Mouse (Mus musculus) hindbrain, embryonic 16.5 days (tissue): Measurements from ENCODE around the gene Fignl1. TPM values are rescaled to one million over a fixed set of nuclear protein-coding genes. Genes with fewer than 3 reads are reported as not detected.

Experiments
- ATAC-seq: fragments of 200-750 bp; cut with Nextera tagmentation; 2 replicates; pipeline ENCODE4 v1.8.0; 2017; ENCODE audit warnings: moderate TSS enrichment, moderate library complexity
- H3K27ac ChIP-seq: fragments of 300-500 bp; sonication (generic); 2 replicates; pipeline ENCODE4 v1.5.1; 2014; ENCODE audit warnings: low read depth, mild to moderate bottlenecking, control low read depth, low read length, moderate library complexity
- H3K27me3 ChIP-seq: fragments of 300-500 bp; sonication (generic); replicated peaks from 2 replicates; pipeline ENCODE4 v1.6.1; 2014; ENCODE audit warnings: low read length; ENCODE audit not compliant: control insufficient read depth, insufficient read depth
- H3K36me3 ChIP-seq: fragments of 300-500 bp; sonication (generic); 2 replicates; pipeline ENCODE4 v1.6.1; 2014; ENCODE audit warnings: mild to moderate bottlenecking, low read length, moderate library complexity, mixed read lengths; ENCODE audit not compliant: control insufficient read depth, insufficient read depth
- H3K4me1 ChIP-seq: fragments of 300-500 bp; sonication (generic); 2 replicates; pipeline ENCODE4 v1.6.1; 2014; ENCODE audit warnings: low read depth, low read length; ENCODE audit not compliant: control insufficient read depth, insufficient read depth
- H3K4me2 ChIP-seq: fragments of 300-500 bp; sonication (generic); 2 replicates; pipeline ENCODE4 v1.6.1; 2014; ENCODE audit warnings: mild to moderate bottlenecking, low read length, control low read depth, moderate library complexity
- H3K4me3 ChIP-seq: fragments of 300-500 bp; sonication (generic); 2 replicates; pipeline ENCODE4 v1.5.1; 2014; ENCODE audit warnings: mild to moderate bottlenecking, low read length, control low read depth, moderate library complexity
- H3K9ac ChIP-seq: fragments of 300-500 bp; sonication (generic); 2 replicates; pipeline ENCODE4 v1.6.1; 2014; ENCODE audit warnings: low read depth, mild to moderate bottlenecking, control low read depth, low read length, moderate library complexity
- H3K9me3 ChIP-seq: fragments of 300-500 bp; sonication (generic); 2 replicates; pipeline ENCODE4 v1.6.1; 2014; ENCODE audit warnings: mild to moderate bottlenecking, low read length, moderate library complexity; ENCODE audit not compliant: control insufficient read depth
- WGBS: fragments of 180-500 bp; shearing (Covaris S2); extraction: QIAGEN DNeasy Blood & Tissue Kit; methylation state at CpG from one replicate; pipeline ENCODE4 v1.1.7; 2014; 5-methylcytosine and 5-hydroxymethylcytosine counted together
- polyA plus RNA-seq: library from polyadenylated mRNA; unstranded; fragments of >200 nt; fragmentation: Nextera tagmentation; extraction: Ambion mirVana; gene quantifications from 2 replicates; pipeline ENCODE4 v1.2.1, GENCODE M21; 2015

The Fignl1 gene
- 12.4 and 13.5 TPM in 2 replicates for polyA plus RNA-seq

DNA sequence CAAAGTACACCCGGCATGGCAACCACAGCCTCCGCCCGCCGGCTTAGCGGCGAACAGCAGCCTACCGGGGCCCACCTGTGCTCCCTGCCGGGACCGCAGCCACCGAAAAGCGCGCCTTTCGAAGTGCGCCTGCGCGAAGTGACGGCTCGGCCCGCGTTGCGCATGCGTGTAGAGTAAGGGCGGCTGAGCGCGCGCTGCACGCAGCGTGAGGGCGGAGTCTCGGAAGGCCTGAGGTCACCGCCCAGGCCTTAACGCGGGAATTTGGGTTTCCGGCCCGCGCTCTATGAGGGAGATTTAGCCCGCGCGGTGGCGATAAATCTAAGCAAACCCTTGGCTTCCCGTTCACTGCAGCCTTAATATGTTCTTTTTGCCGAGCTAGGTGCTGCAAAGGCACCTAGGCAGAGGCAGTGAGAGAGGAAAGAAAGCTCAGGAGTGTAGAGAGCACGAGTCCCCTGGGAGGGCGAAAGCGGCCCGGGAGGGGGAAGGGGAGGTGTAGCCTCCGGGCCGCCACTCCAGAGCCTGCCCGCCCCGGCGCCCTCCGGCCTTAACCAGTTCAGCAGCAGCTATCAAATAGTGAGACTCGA is at the start of gene Fignl1:
Gene Fignl1 (minus strand): TSS at position 143 of the 584 bp plus-strand sequence.
- Histone ChIP-seq H3K27ac (peak within 1 kb of the TSS; percentile 95), H3K27me3 (no peaks in the 10 kb centered on the region), H3K9me3 (no peaks in the 10 kb centered on the region), H3K36me3 (no peaks in the 10 kb centered on the region), H3K4me2 (peak within 1 kb of the TSS; percentile 86), H3K9ac (peak within 1 kb of the TSS; percentile 91), H3K4me1 (peaks cover 6% of the 10 kb centered on the region), H3K4me3 (peak within 1 kb of the TSS; percentile 63)
- ATAC-seq, result peak; percentile 98
- WGBS, result under 1% methylated on average over 53 of the region's 53 CpGs

DNA sequence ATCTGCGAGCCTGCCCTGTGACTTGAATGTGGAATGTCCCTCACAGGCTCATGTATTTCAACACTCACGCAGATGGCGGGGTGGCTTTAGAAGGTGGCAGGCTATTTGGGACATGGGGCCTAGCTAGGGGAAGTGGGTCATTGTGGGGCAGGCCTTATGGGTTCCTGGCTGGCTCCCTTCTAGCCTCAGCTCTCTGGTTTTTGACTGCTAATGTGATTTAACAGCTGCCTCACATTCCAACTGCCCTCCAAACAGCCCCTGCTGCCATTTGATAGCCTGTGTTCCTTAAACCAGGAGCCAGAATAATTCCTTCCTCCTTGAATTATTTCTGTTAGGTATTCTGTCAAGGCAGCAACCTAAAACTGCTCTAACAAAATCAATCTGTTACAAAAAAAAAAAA is 48.2 kb upstream of the Fignl1 start:
- no peaks in the 10 kb centered on the region for H3K27me3 ChIP-seq
- ATAC-seq, result no peak
- no peaks in the 10 kb centered on the region for H3K36me3 ChIP-seq
- H3K4me2 ChIP-seq, result no peak overlapping the region
- H3K4me1 ChIP-seq, result peaks cover 11% of the 10 kb centered on the region
- no peak overlapping the region for H3K27ac ChIP-seq
- no peaks in the 10 kb centered on the region for H3K9me3 ChIP-seq
- no peak overlapping the region for H3K9ac ChIP-seq
- no peak overlapping the region for H3K4me3 ChIP-seq
- 93% methylated on average over 3 of the region's 3 CpGs for WGBS

DNA sequence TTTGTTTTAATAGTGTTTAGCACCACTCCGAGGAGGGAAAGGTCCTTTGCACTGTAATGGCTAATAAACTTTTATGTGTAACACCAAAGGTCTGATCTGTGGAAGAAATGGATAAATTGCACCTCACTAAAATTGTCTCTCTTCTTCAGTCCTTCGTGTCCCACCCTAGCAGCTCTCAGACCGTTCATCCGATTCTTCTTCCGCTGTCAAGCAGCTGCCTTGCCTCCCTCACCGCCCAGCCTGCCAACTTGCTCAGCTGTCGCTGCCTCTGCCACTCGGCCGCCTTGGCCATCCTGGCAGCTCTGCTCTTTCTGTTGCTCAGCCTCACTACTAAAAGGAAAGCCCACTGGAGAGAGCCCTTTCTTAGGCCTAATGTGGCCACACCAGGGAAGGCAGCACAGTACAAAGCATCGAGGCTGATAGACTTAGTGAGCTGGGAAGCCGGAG is 46.9 kb upstream of the Fignl1 start:
- H3K36me3 ChIP-seq, result no peaks in the 10 kb centered on the region
- no peak overlapping the region for H3K4me3 ChIP-seq
- no peaks in the 10 kb centered on the region for H3K9me3 ChIP-seq
- WGBS, result 23% methylated on average over 11 of the region's 11 CpGs
- peak overlapping the region; percentile 36; the same call in 1 of the 2 replicates for H3K27ac ChIP-seq
- 0 out of 2 replicates have a peak overlapping the region, but pooled peaks have one; percentile 5 for H3K4me2 ChIP-seq
- peak; percentile 72 for ATAC-seq
- no peaks in the 10 kb centered on the region for H3K27me3 ChIP-seq
- peaks cover 11% of the 10 kb centered on the region for H3K4me1 ChIP-seq
- 0 out of 2 replicates have a peak overlapping the region, but pooled peaks have one; percentile 4 for H3K9ac ChIP-seq

DNA sequence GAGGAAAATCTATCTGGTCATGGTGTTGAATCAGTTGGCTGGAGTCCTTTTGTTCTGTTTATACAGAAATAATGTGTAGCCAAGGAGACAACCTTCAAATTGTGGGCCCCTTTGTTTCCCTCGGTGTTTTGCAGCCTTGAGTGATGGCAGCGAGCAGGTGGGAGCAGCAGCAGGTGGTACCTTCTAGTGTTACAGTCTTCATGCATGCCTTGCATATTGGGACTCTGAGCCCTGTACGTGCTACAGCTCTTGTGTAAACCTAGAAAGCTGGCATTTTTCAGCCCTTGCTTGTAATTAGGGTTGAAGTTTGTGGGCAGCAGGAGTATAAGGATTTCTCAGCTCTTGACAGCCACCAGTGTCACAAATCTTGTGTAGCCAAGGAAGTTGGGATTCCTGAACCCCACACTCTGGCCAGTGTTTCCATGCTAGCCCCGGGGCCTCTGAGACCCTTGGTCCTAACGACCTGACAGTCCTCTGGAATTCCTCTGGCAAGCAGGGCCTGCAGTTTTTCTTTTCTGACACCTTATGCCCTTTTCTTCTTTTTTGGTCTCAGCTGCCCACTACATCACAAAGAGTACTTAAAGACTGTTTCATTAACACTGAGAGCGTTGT is 46.4 kb upstream of the Fignl1 start:
- ATAC-seq, result no peak
- Histone ChIP-seq H3K4me1 (peaks cover 15% of the 10 kb centered on the region), H3K4me2 (no peak overlapping the region), H3K9ac (no peak overlapping the region), H3K27ac (no peak overlapping the region), H3K4me3 (no peak overlapping the region), H3K36me3 (no peaks in the 10 kb centered on the region), H3K27me3 (no peaks in the 10 kb centered on the region), H3K9me3 (no peaks in the 10 kb centered on the region)
- 16% methylated on average over 6 of the region's 6 CpGs for WGBS

DNA sequence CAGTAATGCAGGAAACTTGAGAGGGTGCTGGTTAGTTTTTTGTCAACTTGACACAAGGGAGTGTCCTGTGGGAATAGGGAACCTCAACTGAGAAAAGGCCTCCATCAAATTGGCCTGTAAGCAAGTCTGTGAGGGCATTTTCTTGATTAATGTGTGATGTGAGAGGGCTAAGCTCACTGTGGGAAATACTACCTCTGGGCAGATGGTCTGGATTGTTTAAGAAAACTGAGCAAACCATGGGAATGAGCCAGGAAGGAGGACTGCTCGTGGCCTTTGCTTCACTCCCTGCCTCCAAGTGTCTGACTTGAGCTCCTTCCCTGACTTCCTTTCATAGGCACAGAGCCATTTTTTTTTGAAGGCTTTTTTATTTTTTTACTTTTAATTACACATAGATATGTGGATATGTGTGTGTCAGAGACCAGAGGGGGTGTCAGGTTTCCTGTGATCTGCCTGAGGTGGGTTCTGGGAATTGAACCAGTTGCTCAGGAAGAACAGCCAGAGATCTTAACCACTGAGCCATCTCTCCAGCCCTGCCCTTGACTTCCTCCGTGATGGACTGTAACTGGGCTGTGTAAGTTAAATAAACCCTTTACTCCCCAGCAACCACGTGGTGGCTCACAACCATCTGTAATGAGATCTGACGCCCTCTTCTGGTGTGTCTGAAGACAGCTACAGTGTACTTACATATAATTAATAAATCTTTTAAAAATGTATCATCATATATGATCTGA is 45.1 kb upstream of the Fignl1 start:
- Histone ChIP-seq H3K4me3 (no peak overlapping the region), H3K9ac (no peak overlapping the region), H3K4me2 (no peak overlapping the region), H3K27ac (no peak overlapping the region), H3K27me3 (no peaks in the 10 kb centered on the region), H3K9me3 (no peaks in the 10 kb centered on the region), H3K36me3 (no peaks in the 10 kb centered on the region), H3K4me1 (peaks cover 16% of the 10 kb centered on the region)
- no peak for ATAC-seq
- 49% methylated on average over 4 of the region's 4 CpGs for WGBS

DNA sequence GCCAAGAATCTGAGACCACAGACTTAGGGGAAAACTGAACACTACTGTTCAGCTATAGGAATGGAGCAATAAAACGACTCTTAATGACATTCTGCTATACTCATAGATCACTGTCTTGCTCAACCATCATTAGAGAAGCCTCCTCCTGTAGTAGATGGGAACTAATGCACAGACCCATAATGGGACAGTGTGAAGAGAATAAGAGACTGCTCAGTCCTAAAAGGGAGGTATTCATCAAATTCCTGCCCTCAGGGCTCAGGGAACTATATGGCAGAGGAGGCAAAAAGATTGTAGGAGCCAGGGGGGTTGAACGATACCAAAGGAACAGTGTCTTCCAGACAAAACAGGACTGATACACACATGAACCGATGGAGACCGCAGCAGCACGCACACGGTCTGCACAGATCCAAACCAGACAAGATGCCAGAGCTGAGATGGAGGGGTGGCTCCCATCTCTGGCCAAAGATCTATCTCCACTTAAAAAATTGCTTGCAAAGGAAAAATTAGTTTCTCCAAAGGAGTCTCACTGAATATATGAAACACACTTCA is 43.3 kb upstream of the Fignl1 start:
- Histone ChIP-seq H3K27ac (no peak overlapping the region), H3K4me1 (peaks cover 16% of the 10 kb centered on the region), H3K4me2 (no peak overlapping the region), H3K4me3 (no peak overlapping the region), H3K27me3 (no peaks in the 10 kb centered on the region), H3K9ac (no peak overlapping the region), H3K9me3 (no peaks in the 10 kb centered on the region), H3K36me3 (no peaks in the 10 kb centered on the region)
- ATAC-seq, result peak; percentile 32; the same call in 1 of the 2 replicates
- 72% methylated on average over 6 of the region's 6 CpGs for WGBS

DNA sequence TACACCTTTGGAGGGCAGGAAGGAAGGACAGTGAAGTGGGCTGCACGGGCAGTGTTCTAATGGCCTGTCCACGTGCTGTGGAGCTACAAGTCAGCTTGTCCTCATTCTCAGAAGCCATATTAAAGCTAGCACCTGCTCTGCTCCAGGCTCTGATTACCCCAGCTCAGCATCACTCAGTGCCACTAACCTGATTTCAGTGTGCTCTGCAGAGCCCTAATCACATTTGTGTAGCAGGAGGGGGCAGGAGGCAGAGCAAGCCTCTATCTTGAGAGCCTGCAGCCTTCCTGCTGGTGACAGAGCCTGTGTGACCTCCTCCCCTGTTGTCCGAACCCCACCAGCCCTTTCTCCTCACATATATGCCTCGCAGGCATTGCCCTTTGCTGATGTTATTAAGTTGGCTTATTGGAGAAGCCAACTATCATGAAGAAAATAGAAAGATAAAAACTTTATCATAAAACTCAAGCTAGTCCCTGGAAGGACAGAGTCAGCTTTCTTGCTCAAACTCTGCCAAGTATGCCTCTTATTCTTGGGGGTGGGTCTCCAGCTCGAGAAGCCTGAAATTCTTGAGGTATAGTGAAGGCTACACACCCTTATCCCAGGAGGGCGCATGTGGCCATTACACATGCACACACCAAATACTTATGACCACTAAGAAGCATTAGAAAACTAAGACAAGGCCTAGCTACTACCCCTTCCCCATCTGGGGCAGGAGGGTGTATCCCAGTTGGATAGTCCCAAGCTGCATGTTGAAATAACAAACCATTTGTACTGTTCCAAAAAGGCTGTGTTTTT is 41.9 kb upstream of the Fignl1 start:
- peak; percentile 60 for ATAC-seq
- H3K27ac ChIP-seq, result no peak overlapping the region; the same call in 1 of the 2 replicates
- WGBS, result 65% methylated on average over 6 of the region's 6 CpGs

DNA sequence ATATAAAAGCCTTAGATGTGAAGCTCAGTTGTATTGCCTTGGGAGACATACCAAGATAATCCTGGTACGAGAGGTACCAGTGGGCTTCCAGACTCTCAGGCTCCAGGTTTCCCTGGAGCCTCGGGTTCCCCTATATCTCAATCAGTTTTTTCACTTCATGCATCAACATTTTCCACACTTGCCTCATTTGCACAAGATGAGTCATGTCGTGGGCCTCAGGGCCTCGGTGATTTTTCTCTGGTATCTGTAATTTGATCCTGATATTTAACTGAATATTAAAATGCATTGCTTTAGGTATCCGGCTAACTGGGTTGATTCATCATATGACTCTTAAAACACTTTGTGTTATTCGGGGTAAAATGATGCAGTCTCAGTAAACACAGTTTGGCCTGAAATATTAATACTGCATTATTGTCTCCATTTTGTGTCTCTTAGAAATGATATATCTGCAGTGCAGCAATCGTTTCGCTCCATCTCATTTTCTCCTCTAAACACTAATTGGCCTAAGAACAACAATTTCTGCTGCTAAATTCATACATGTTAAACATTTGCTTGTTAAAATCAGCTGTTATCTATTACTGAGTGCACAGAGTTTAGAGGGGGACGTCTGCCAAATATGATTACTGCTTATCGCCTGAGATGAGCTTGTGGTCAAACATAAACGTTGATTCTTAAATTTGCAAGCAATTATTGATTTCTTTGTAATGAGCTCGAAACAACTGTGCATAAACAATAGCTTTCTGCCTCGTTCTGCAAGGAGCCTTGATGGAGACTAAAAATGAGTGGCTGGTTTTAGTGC is 41.0 kb upstream of the Fignl1 start:
- Histone ChIP-seq H3K27me3 (no peaks in the 10 kb centered on the region), H3K9me3 (no peaks in the 10 kb centered on the region), H3K4me3 (no peak overlapping the region), H3K36me3 (no peaks in the 10 kb centered on the region), H3K4me1 (peaks cover 5% of the 10 kb centered on the region; the same call in 1 of the 2 replicates), H3K27ac (no peak overlapping the region), H3K4me2 (no peak overlapping the region), H3K9ac (no peak overlapping the region)
- ATAC-seq, result no peak
- WGBS, result 54% methylated on average over 13 of the region's 13 CpGs

More for the DNA sequence above, 41.9 kb upstream of the Fignl1 start:
- H3K9me3 ChIP-seq, result no peaks in the 10 kb centered on the region
- H3K9ac ChIP-seq, result no peak overlapping the region
- no peak overlapping the region for H3K4me2 ChIP-seq
- no peaks in the 10 kb centered on the region for H3K27me3 ChIP-seq
- H3K4me3 ChIP-seq, result no peak overlapping the region
- H3K36me3 ChIP-seq, result no peaks in the 10 kb centered on the region
- peaks cover 9% of the 10 kb centered on the region for H3K4me1 ChIP-seq
